Mouse (Mus musculus): ENCODE results near the gene Pltp. TPM values are rescaled to one million over a fixed set of nuclear protein-coding genes. Genes with fewer than 3 reads are reported as not detected.
"Not testable (repeated sequence)": the region's sequence is repeated elsewhere in the genome, so short reads cannot be mapped to it uniquely, and the experiment has no call there.

Gene Pltp
- polyA plus RNA-seq, 1 experiment from 2014 or later: 83.9 TPM

DNA sequence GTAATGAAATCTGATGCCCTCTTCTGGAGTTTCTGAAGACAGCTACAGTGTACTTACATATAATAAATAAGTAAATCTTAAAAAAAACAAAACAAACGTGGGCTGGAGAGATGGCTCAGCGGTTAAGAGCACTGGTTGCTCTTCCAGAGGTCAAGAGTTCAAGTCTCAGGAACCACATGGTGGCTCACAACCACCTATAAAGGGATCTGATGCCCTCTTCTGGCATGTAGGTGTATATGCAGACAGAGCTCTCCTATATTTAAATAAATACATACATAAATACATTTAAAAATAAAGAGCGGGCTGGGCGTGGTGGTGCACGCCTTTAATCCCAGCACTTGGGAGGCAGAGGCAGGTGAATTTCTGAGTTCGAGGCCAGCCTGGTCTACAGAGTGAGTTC, 59.0 kb downstream of the Pltp start:
- not testable (repeated sequence) for H3K27me3 ChIP-seq (ENCODE audit: control insufficient read depth, insufficient read depth, low read depth, low read length); H3K4me1 ChIP-seq (ENCODE audit: control insufficient read depth, insufficient read depth, low read length); H3K27ac ChIP-seq (ENCODE audit: low read length); H3K9me3 ChIP-seq (replicated peaks; ENCODE audit: control insufficient read depth, low read length, poor library complexity, severe bottlenecking); H3K4me3 ChIP-seq (ENCODE audit: low read depth, low read length); H3K9ac ChIP-seq (ENCODE audit: low read depth, low read length); H3K4me2 ChIP-seq (ENCODE audit: low read length); ATAC-seq
- whole genome bisulfite sequencing: 80% methylated on average over 5 of the region's 6 CpGs
- H3K36me3 ChIP-seq (ENCODE audit: control insufficient read depth, insufficient read depth, low read length): peaks cover 14% of the 10 kb centered on the region

GRCm38 (mm10) chr2:164795868-164796267, 61.6 kb downstream of the Pltp start:
- H3K4me3 ChIP-seq (ENCODE audit: low read depth, low read length): no peak overlapping the region
- no peaks in the 10 kb centered on the region for H3K27me3 ChIP-seq (ENCODE audit: control insufficient read depth, insufficient read depth, low read depth, low read length)
- no peaks in the 10 kb centered on the region for H3K9me3 ChIP-seq (replicated peaks; ENCODE audit: control insufficient read depth, low read length, poor library complexity, severe bottlenecking)
- no peak for ATAC-seq
- H3K4me1 ChIP-seq (ENCODE audit: control insufficient read depth, insufficient read depth, low read length): no peaks in the 10 kb centered on the region
- 88% methylated on average over 4 of the region's 4 CpGs for WGBS
- H3K36me3 ChIP-seq (ENCODE audit: control insufficient read depth, insufficient read depth, low read length): peaks cover 31% of the 10 kb centered on the region
- H3K9ac ChIP-seq (ENCODE audit: low read depth, low read length): no peak overlapping the region
- no peak overlapping the region for H3K4me2 ChIP-seq (ENCODE audit: low read length)
- H3K27ac ChIP-seq (ENCODE audit: low read length): no peak overlapping the region

- Histone ChIP-seq H3K4me3 (ENCODE audit: low read depth, low read length) (no peak overlapping the region), H3K36me3 (ENCODE audit: control insufficient read depth, insufficient read depth, low read length) (peaks cover 30% of the 10 kb centered on the region), H3K4me2 (ENCODE audit: low read length) (no peak overlapping the region), H3K4me1 (ENCODE audit: control insufficient read depth, insufficient read depth, low read length) (no peaks in the 10 kb centered on the region), H3K9ac (ENCODE audit: low read depth, low read length) (no peak overlapping the region), H3K27ac (ENCODE audit: low read length) (no peak overlapping the region), H3K27me3 (ENCODE audit: control insufficient read depth, insufficient read depth, low read depth, low read length) (no peaks in the 10 kb centered on the region), H3K9me3 (replicated peaks; ENCODE audit: control insufficient read depth, low read length, poor library complexity, severe bottlenecking) (no peaks in the 10 kb centered on the region)
- WGBS: 40% methylated on average over 5 of the region's 5 CpGs
- ATAC-seq: 0 out of 2 replicates have a peak, but pooled peaks have one; percentile 39
Observed at GRCm38 (mm10) chr2:164794293-164794692, 63.2 kb downstream of the Pltp start.

- no peak for ATAC-seq
- no peak overlapping the region for H3K4me3 ChIP-seq (ENCODE audit: low read depth, low read length)
- H3K9ac ChIP-seq (ENCODE audit: low read depth, low read length): no peak overlapping the region
- H3K4me1 ChIP-seq (ENCODE audit: control insufficient read depth, insufficient read depth, low read length): peaks cover 2% of the 10 kb centered on the region; the same call in 1 of the 2 replicates
- WGBS: 91% methylated on average over 2 of the region's 2 CpGs
- H3K4me2 ChIP-seq (ENCODE audit: low read length): no peak overlapping the region
- H3K36me3 ChIP-seq (ENCODE audit: control insufficient read depth, insufficient read depth, low read length): peaks cover 30% of the 10 kb centered on the region
- H3K27me3 ChIP-seq (ENCODE audit: control insufficient read depth, insufficient read depth, low read depth, low read length): no peaks in the 10 kb centered on the region
- H3K9me3 ChIP-seq (replicated peaks; ENCODE audit: control insufficient read depth, low read length, poor library complexity, severe bottlenecking): no peaks in the 10 kb centered on the region
- H3K27ac ChIP-seq (ENCODE audit: low read length): no peak overlapping the region
Observed at GRCm38 (mm10) chr2:164793772-164794171, 63.7 kb downstream of the Pltp start.

GRCm38 (mm10) chr2:164793236-164793635, 64.3 kb downstream of the Pltp start:
- Histone ChIP-seq H3K27me3 (ENCODE audit: control insufficient read depth, insufficient read depth, low read depth, low read length) (no peaks in the 10 kb centered on the region), H3K4me1 (ENCODE audit: control insufficient read depth, insufficient read depth, low read length) (peaks cover 7% of the 10 kb centered on the region), H3K4me3 (ENCODE audit: low read depth, low read length) (no peak overlapping the region), H3K27ac (ENCODE audit: low read length) (no peak overlapping the region), H3K9me3 (replicated peaks; ENCODE audit: control insufficient read depth, low read length, poor library complexity, severe bottlenecking) (no peaks in the 10 kb centered on the region), H3K36me3 (ENCODE audit: control insufficient read depth, insufficient read depth, low read length) (peaks cover 29% of the 10 kb centered on the region), H3K4me2 (ENCODE audit: low read length) (no peak overlapping the region), H3K9ac (ENCODE audit: low read depth, low read length) (no peak overlapping the region)
- 83% methylated on average over 3 of the region's 3 CpGs for WGBS
- no peak for ATAC-seq

GRCm38 (mm10) chr2:164792400-164793190, 64.9 kb downstream of the Pltp start:
- Histone ChIP-seq H3K9ac (ENCODE audit: low read depth, low read length) (no peak overlapping the region), H3K9me3 (replicated peaks; ENCODE audit: control insufficient read depth, low read length, poor library complexity, severe bottlenecking) (no peaks in the 10 kb centered on the region), H3K27ac (ENCODE audit: low read length) (no peak overlapping the region), H3K4me3 (ENCODE audit: low read depth, low read length) (no peak overlapping the region), H3K36me3 (ENCODE audit: control insufficient read depth, insufficient read depth, low read length) (peaks cover 26% of the 10 kb centered on the region), H3K27me3 (ENCODE audit: control insufficient read depth, insufficient read depth, low read depth, low read length) (no peaks in the 10 kb centered on the region), H3K4me2 (ENCODE audit: low read length) (no peak overlapping the region), H3K4me1 (ENCODE audit: control insufficient read depth, insufficient read depth, low read length) (peaks cover 11% of the 10 kb centered on the region)
- ATAC-seq: no peak
- WGBS: 94% methylated on average over 12 of the region's 12 CpGs

DNA sequence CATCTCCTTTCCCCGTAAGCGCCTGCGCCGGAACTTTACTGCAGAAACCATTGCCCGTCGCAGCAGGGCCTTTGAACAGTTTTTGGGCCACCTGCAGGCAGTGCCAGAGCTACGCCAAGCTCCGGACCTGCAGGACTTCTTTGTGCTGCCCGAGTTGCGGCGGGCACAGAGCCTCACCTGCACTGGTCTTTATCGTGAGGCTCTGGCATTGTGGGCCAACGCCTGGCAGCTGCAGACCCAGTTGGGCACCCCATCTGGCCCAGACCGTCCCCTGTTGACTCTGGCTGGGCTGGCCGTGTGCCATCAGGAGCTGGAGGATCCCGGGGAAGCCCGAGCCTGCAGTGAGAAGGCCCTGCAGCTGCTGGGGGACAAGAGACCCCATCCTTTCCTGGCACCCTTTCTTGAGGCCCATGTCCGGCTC, 65.7 kb downstream of the Pltp start:
- Histone ChIP-seq H3K4me2 (ENCODE audit: low read length) (no peak overlapping the region), H3K4me3 (ENCODE audit: low read depth, low read length) (no peak overlapping the region), H3K4me1 (ENCODE audit: control insufficient read depth, insufficient read depth, low read length) (peaks cover 18% of the 10 kb centered on the region), H3K9ac (ENCODE audit: low read depth, low read length) (no peak overlapping the region), H3K9me3 (replicated peaks; ENCODE audit: control insufficient read depth, low read length, poor library complexity, severe bottlenecking) (no peaks in the 10 kb centered on the region), H3K27me3 (ENCODE audit: control insufficient read depth, insufficient read depth, low read depth, low read length) (no peaks in the 10 kb centered on the region), H3K27ac (ENCODE audit: low read length) (no peak overlapping the region), H3K36me3 (ENCODE audit: control insufficient read depth, insufficient read depth, low read length) (peaks cover 24% of the 10 kb centered on the region)
- no peak for ATAC-seq
- WGBS: 92% methylated on average over 18 of the region's 18 CpGs

DNA sequence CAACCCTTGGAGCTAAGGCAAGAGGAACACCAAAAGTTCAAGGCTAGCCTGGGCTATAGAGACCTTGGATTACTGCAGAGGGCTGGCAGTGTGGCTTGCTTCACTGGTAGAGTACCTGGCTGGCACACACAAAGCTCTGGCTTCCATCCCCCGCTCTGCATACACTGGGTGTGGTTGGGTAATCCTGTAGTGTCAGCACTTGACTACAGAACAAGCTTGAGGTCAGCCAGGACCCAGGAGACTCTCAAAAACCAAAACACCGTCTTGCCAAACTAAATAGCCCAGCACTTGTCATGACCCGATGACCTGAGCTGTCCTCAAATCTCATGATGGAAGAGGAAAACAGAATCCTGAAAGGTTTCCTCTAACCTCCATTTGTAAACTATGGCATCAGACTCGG, 67.1 kb downstream of the Pltp start:
- WGBS: 88% methylated on average over 4 of the region's 4 CpGs
- peaks cover 24% of the 10 kb centered on the region for H3K36me3 ChIP-seq (ENCODE audit: control insufficient read depth, insufficient read depth, low read length)
- ATAC-seq: no peak
- H3K4me1 ChIP-seq (ENCODE audit: control insufficient read depth, insufficient read depth, low read length): peaks cover 23% of the 10 kb centered on the region
- H3K27ac ChIP-seq (ENCODE audit: low read length): no peak overlapping the region
- no peaks in the 10 kb centered on the region for H3K27me3 ChIP-seq (ENCODE audit: control insufficient read depth, insufficient read depth, low read depth, low read length)
- H3K9ac ChIP-seq (ENCODE audit: low read depth, low read length): no peak overlapping the region
- H3K4me3 ChIP-seq (ENCODE audit: low read depth, low read length): no peak overlapping the region
- H3K4me2 ChIP-seq (ENCODE audit: low read length): no peak overlapping the region
- no peaks in the 10 kb centered on the region for H3K9me3 ChIP-seq (replicated peaks; ENCODE audit: control insufficient read depth, low read length, poor library complexity, severe bottlenecking)
